Mouse (Mus musculus): ENCODE data around the gene Plgrkt. TPM values are rescaled to one million over a fixed set of nuclear protein-coding genes. Genes with fewer than 3 reads are reported as not detected.

The Plgrkt gene
- total and polyA plus RNA-seq, 3 experiments, result 117 to 145 TPM; not detected in 1

DNA sequence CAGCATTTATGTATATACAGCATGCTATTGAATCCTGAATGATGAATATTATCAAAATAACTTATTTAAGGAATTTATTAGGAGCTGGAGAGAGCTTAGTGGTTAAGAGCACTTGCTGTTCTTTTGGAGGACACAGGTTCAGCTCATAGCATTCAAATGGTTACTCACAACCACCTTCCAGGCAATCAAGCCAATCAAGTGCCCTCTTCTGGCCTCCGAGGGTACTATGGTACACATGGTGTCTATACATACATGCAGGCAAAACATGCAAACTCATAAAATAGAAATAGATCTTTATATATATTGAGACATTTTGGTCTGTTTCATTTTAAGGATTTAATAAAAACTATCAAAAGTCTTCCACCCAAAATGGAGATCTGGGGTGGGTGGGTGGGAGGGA lies 21.6 kb upstream of the Plgrkt start (continued):
- TF ChIP-seq ZC3H11A (IDR thresholded peaks at IDR 0.05; ENCODE audit: low read depth, low read length), result peak; percentile 35; the same call in 1 of the 2 replicates
- no peak for TF ChIP-seq USF2 (IDR thresholded peaks at IDR 0.05; ENCODE audit: borderline replicate concordance in 1 of 2, insufficient read depth in 1 of 2, low read depth in 1 of 2, low read length in 2 of 2)
- no peak for TF ChIP-seq SIN3A (IDR thresholded peaks at IDR 0.05; ENCODE audit: low read length)

DNA sequence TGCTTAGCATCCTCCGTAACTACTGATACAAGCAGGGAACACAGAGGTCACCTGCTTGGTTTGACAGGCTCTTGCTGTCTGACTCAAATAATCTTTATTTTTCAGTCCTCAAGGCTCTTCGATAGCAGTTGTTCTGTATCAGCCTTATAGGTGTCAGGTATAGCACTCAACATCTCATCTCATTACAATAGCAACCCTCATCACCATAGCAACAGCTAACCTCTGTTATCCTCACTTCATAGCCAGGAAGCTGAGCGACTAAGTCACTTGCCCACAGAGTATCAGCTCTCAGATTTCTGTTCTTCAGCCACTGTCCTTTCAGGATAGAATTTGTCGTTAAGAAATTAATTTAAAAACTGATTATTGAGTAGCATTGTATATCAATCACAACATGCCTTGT lies 18.6 kb upstream of the Plgrkt start:
- Histone ChIP-seq H3K9me3 (replicated peaks; ENCODE audit: insufficient read depth, low read length) (no peaks in the 10 kb centered on the region), H3K79me2 (ENCODE audit: control insufficient read depth, insufficient read depth, low read length, poor library complexity) (no peaks in the 10 kb centered on the region)

DNA sequence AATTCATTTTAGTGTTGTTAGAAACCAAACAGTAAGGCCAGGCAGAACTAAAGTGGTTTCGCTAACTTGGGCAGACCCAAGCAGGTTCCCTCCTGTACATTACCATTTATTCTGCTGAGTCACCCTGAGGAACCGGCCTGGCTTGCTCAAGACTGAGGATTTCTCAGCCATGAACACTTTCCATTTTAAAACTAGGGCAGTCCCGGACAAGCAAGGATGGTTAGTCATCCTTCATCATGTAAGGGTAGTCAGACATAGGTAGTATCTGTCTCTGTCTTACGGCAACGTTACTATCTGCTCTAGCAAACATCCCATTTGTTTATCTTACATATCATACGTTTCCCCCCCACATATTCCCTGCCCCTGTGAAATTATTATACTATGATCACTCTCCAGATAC lies 17.8 kb upstream of the Plgrkt start:
- TF ChIP-seq EP300 (IDR thresholded peaks at IDR 0.05; ENCODE audit: low read depth in 1 of 2, low read length in 2 of 2) (peak; percentile 36 to 57; a peak in 3 of 4 replicates), HCFC1 (IDR thresholded peaks at IDR 0.05; ENCODE audit: low read depth, low read length) (no peak), SMC3 (IDR thresholded peaks at IDR 0.05; ENCODE audit: low read depth, low read length) (no peak), CTCF (IDR thresholded peaks at IDR 0.05 in 2 of 3, conservative IDR thresholded peaks at IDR 0.05 in 1 of 3; ENCODE audit: control insufficient read depth in 1 of 3, insufficient read depth in 1 of 3, low read depth in 2 of 3, low read length in 3 of 3, poor library complexity in 1 of 3, severe bottlenecking in 1 of 3) (no peak), MAFK (IDR thresholded peaks at IDR 0.05; ENCODE audit: borderline replicate concordance, low read depth, low read length) (peak; percentile 13; the same call in 1 of the 2 replicates), RAD21 (IDR thresholded peaks at IDR 0.05; ENCODE audit: low read depth, low read length) (no peak), BHLHE40 (IDR thresholded peaks at IDR 0.05; ENCODE audit: borderline replicate concordance, low read depth, low read length) (no peak), GATA1 (IDR thresholded peaks at IDR 0.05; ENCODE audit: low read depth, low read length) (peak; percentile 56), TBP (IDR thresholded peaks at IDR 0.05; ENCODE audit: low read depth, low read length) (0 out of 2 replicates have a peak, but pooled peaks have one; percentile 32), TCF12 (IDR thresholded peaks at IDR 0.05; ENCODE audit: low read depth, low read length) (peak; percentile 27; the same call in 1 of the 2 replicates), E2F4 (IDR thresholded peaks at IDR 0.05; ENCODE audit: borderline replicate concordance, low read depth, low read length) (no peak), USF2 (IDR thresholded peaks at IDR 0.05; ENCODE audit: borderline replicate concordance in 1 of 2, insufficient read depth in 1 of 2, low read depth in 1 of 2, low read length in 2 of 2) (no peak), MYC (IDR thresholded peaks at IDR 0.05; ENCODE audit: low read depth, low read length) (no peak), RCOR1 (IDR thresholded peaks at IDR 0.05; ENCODE audit: low read depth, low read length) (no peak), ELF1 (IDR thresholded peaks at IDR 0.05; ENCODE audit: low read depth, low read length) (no peak), POLR2AphosphoS2 (IDR thresholded peaks at IDR 0.05; ENCODE audit: low read length) (no peak), SIN3A (IDR thresholded peaks at IDR 0.05; ENCODE audit: low read length) (no peak; the same call in 1 of the 2 replicates), KAT2A (conservative IDR thresholded peaks at IDR 0.05; ENCODE audit: low read depth, low read length) (0 out of 2 replicates have a peak, but pooled peaks have one; percentile 3), MEF2A (IDR thresholded peaks at IDR 0.05; ENCODE audit: extremely low read depth, insufficient replicate concordance, low read depth, low read length, poor library complexity, severe bottlenecking) (no peak), NELFE (IDR thresholded peaks at IDR 0.05; ENCODE audit: low read depth, low read length) (no peak), NRF1 (IDR thresholded peaks at IDR 0.05; ENCODE audit: insufficient read depth, low read depth, low read length, poor library complexity, severe bottlenecking) (no peak), ETS1 (IDR thresholded peaks at IDR 0.05; ENCODE audit: low read depth, low read length) (0 out of 2 replicates have a peak, but pooled peaks have one; percentile 4), GABPA (IDR thresholded peaks at IDR 0.05; ENCODE audit: low read depth, low read length) (peak; percentile 62; the same call in 1 of the 2 replicates), CHD1 (IDR thresholded peaks at IDR 0.05; ENCODE audit: low read depth, low read length) (no peak)
- Histone ChIP-seq H3K36me3 (ENCODE audit: control insufficient read depth in 1 of 2, insufficient read depth in 2 of 2, low read length in 2 of 2) (peaks cover 4 to 22% of the 10 kb centered on the region in 2 experiments; a peak in 3 of 4 replicates), H3K27ac (ENCODE audit: control insufficient read depth, low read depth, low read length) (peak overlapping the region; percentile 54), H3K27me3 (ENCODE audit: control insufficient read depth in 1 of 2, insufficient read depth in 2 of 2, low read length in 2 of 2) (no peaks in the 10 kb centered on the region), H3K79me2 (ENCODE audit: control insufficient read depth, insufficient read depth, low read length, poor library complexity) (no peaks in the 10 kb centered on the region), H3K4me1 (ENCODE audit: control insufficient read depth in 1 of 2, insufficient read depth in 2 of 2, low read length in 2 of 2) (peaks cover 17 to 23% of the 10 kb centered on the region in 2 experiments), H3K4me3 (ENCODE audit: control insufficient read depth in 1 of 2, insufficient read depth in 1 of 2, low read depth in 2 of 2, low read length in 2 of 2) (no peak overlapping the region), H3K9ac (ENCODE audit: control insufficient read depth, low read depth, low read length, poor library complexity, severe bottlenecking) (no peak overlapping the region), H3K9me3 (replicated peaks; ENCODE audit: insufficient read depth, low read length) (no peaks in the 10 kb centered on the region)
- DNase-seq (ENCODE audit: low read depth, low spot score), result peak; percentile 71

More for the DNA sequence above, 18.6 kb upstream of the Plgrkt start:
- no peak for DNase-seq (ENCODE audit: low read depth, low spot score)
- H3K4me3 ChIP-seq (ENCODE audit: control insufficient read depth in 1 of 2, insufficient read depth in 1 of 2, low read depth in 2 of 2, low read length in 2 of 2), result no peak overlapping the region
- H3K4me1 ChIP-seq (ENCODE audit: control insufficient read depth in 1 of 2, insufficient read depth in 2 of 2, low read length in 2 of 2), result peaks cover 17 to 23% of the 10 kb centered on the region in 2 experiments
- no peak overlapping the region for H3K27ac ChIP-seq (ENCODE audit: control insufficient read depth, low read depth, low read length)
- no peaks in the 10 kb centered on the region for H3K27me3 ChIP-seq (ENCODE audit: control insufficient read depth in 1 of 2, insufficient read depth in 2 of 2, low read length in 2 of 2)
- peaks cover 4 to 22% of the 10 kb centered on the region in 2 experiments; a peak in 3 of 4 replicates for H3K36me3 ChIP-seq (ENCODE audit: control insufficient read depth in 1 of 2, insufficient read depth in 2 of 2, low read length in 2 of 2)
- TF ChIP-seq ZMIZ1 (IDR thresholded peaks at IDR 0.05; ENCODE audit: low read depth, low read length), result 0 out of 2 replicates have a peak, but pooled peaks have one; percentile 39
- TF ChIP-seq MAX (IDR thresholded peaks at IDR 0.05; ENCODE audit: low read length), result 0 out of 2 replicates have a peak, but pooled peaks have one; percentile 15
- TF ChIP-seq MYB (IDR thresholded peaks at IDR 0.05; ENCODE audit: low read depth, low read length), result no peak
- H3K9ac ChIP-seq (ENCODE audit: control insufficient read depth, low read depth, low read length, poor library complexity, severe bottlenecking), result no peak overlapping the region
